Mouse (Mus musculus) intestine, embryonic 14.5 days (tissue): ENCODE data around the gene Dusp27. TPM values are rescaled to one million over a fixed set of nuclear protein-coding genes. Genes with fewer than 3 reads are reported as not detected.
A peak's percentile ranks its signal among the peaks of the same experiment; 100 is the strongest.

Experiments used
- ATAC-seq: fragments of 200-750 bp; cut with Nextera tagmentation; replicated peaks from 2 replicates; pipeline ENCODE4 v1.8.0; 2017; ENCODE audit warnings: low read depth, moderate number of reproducible peaks, moderate TSS enrichment, moderate library complexity; ENCODE audit not compliant: low FRiP score, low TSS enrichment
- DNase-seq: peaks from one replicate; pipeline ENCODE4 v3.0.0-alpha.2; 2018; ENCODE audit warnings: low spot score
- H3K27ac ChIP-seq: fragments of 300-500 bp; sonication (generic); 2 replicates; pipeline ENCODE4 v1.5.1; 2014; ENCODE audit warnings: low read depth, mild to moderate bottlenecking, control low read depth
- H3K27me3 ChIP-seq: fragments of 300-500 bp; sonication (generic); replicated peaks from 2 replicates; pipeline ENCODE4 v1.6.1; 2014; ENCODE audit warnings: low read length, control low read depth; ENCODE audit not compliant: control insufficient read depth, insufficient read depth
- H3K36me3 ChIP-seq: fragments of 300-500 bp; sonication (generic); 2 replicates; pipeline ENCODE4 v1.6.1; 2014; ENCODE audit warnings: low read length, control low read depth; ENCODE audit not compliant: control insufficient read depth, insufficient read depth
- H3K4me1 ChIP-seq: fragments of 300-500 bp; sonication (generic); replicated peaks from 2 replicates; pipeline ENCODE4 v1.6.1; 2014; ENCODE audit warnings: low read length, control low read depth, mixed read lengths; ENCODE audit not compliant: control insufficient read depth, insufficient read depth
- H3K4me2 ChIP-seq: fragments of 300-500 bp; sonication (generic); 2 replicates; pipeline ENCODE4 v1.6.1; 2014; ENCODE audit warnings: low read length
- H3K4me3 ChIP-seq: fragments of 300-500 bp; sonication (generic); 2 replicates; pipeline ENCODE4 v1.5.1; 2014; ENCODE audit warnings: low read depth, low read length, control low read depth, mixed read lengths
- H3K9ac ChIP-seq: fragments of 300-500 bp; sonication (generic); 2 replicates; pipeline ENCODE4 v1.6.1; 2014; ENCODE audit warnings: mild to moderate bottlenecking, low read length
- H3K9me3 ChIP-seq: fragments of 300-500 bp; sonication (generic); 2 replicates; pipeline ENCODE4 v1.6.1; 2016; ENCODE audit warnings: low read length, control low read depth; ENCODE audit not compliant: control insufficient read depth
- WGBS: fragments of 180-500 bp; shearing (Covaris S2); extraction: QIAGEN DNeasy Blood & Tissue Kit; methylation state at CpG from one replicate; pipeline ENCODE4 v1.1.7; 2014; 5-methylcytosine and 5-hydroxymethylcytosine counted together
- polyA plus RNA-seq: library from polyadenylated mRNA; unstranded; fragments of >200 nt; fragmentation: Nextera tagmentation; extraction: Ambion mirVana; gene quantifications from 2 replicates; pipeline ENCODE4 v1.2.1, GENCODE M21; 2014

The Dusp27 gene
- polyA plus RNA-seq, 1 experiment from 2014 or later = 2.4 TPM

GRCm38 (mm10) chr1:166048230-166048911 is 79.4 kb downstream of the Dusp27 start:
- H3K9me3 ChIP-seq = no peaks in the 10 kb centered on the region
- H3K4me3 ChIP-seq = peak overlapping the region; percentile 43
- no peak overlapping the region for H3K27ac ChIP-seq
- WGBS = under 1% methylated on average over 22 of the region's 23 CpGs
- peak; percentile 66 for DNase-seq
- no peak; the same call in 1 of the 2 replicates for ATAC-seq
- peak overlapping the region; percentile 96 for H3K4me2 ChIP-seq
- H3K27me3 ChIP-seq = peaks cover 9% of the 10 kb centered on the region; the same call in 1 of the 2 replicates
- no peaks in the 10 kb centered on the region for H3K36me3 ChIP-seq
- H3K4me1 ChIP-seq = peaks cover 24% of the 10 kb centered on the region
- peak overlapping the region; percentile 1 for H3K9ac ChIP-seq

Other genes starting within 250 kb of the Dusp27 start
- gene Pou2f1, start 125.2 kb downstream of the Dusp27 start, polyA plus RNA-seq = 18.7 and 20.1 TPM in 2 replicates
- 48.4 and 50.4 TPM in 2 replicates for gene Gpa33, start 2.3 kb upstream of the Dusp27 start, polyA plus RNA-seq
- gene Mael, start 110.8 kb upstream of the Dusp27 start, polyA plus RNA-seq = not detected in 2 replicates
- 0.60 and 1.0 TPM in 2 replicates for gene Ildr2, start 126.2 kb upstream of the Dusp27 start, polyA plus RNA-seq